Comparison of ENCODE assay signal across 9 mouse cellular contexts in the genomic region with DNA sequence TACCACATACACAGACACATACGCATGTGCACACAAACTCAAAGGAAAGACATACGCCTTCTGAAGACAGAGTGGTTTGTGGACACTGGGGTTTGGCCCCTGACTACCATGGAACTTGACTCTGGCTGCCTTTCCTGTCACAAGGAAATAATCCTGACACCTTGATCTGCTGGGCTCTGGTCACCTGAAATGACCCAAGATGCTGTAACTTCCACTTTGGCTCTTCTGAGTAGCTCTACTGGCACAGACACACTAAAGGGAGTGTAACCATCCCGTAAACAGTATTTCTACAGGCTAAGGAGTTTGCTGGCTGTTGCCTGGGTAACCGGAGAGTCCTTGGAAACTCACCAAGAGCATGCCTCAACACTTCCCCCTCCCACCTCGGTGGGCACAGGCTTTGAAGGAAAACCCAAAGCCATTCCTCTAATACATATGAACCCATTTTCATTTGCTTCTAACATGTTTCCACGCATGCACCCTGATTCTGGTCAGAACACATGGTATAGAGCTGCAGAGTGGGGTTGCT.
A peak's percentile ranks its signal among the peaks of the same experiment; 100 is the strongest.
DNase-seq lines count a peak whose midpoint lies in the region; TF ChIP-seq lines count a peak whose summit lies in the region.
"Had no signal": no experiment of that assay in that cellular context is flagged by ENCODE, and none has a peak within 500 bp of the region (broad histone marks: within the 10 kb centered on the region; RNA-seq: fewer than 3 reads in every experiment).

No protein-coding gene starts in this region.

- no peak for TF ChIP-seq POLR2A in kidney, adult 2 months (IDR thresholded peaks at IDR 0.05; ENCODE audit: low read depth, low read length)

- 68% methylated on average over 6 of the region's 6 CpGs for WGBS in kidney, adult 2 months

- peak; percentile 54 for DNase-seq in adrenal gland, adult 2 months
- no peak for DNase-seq in adrenal gland, adult 18-20 months (ENCODE audit: low spot score in 2 of 2)
- DNase-seq in kidney, adult 2 months: peak; percentile 7
- DNase-seq in kidney, adult 8-10 months: no peak
- peak; percentile 7 for DNase-seq in retina, embryonic 14.5 days (ENCODE audit: low spot score)
- no peak for DNase-seq in retina, postnatal 1 day
- DNase-seq in ovary, postnatal 36 days (ENCODE audit: low spot score): peak; percentile 34
- no peak for DNase-seq in spleen, adult 18-20 months
- DNase-seq: kidney, adult 9 months had no signal

- no peak overlapping the region for H3K27ac ChIP-seq in kidney, adult 2 months (ENCODE audit: insufficient read depth, low read depth, low read length)

- no peaks in the 10 kb centered on the region for H3K27me3 ChIP-seq in kidney, adult 2 months (replicated peaks; ENCODE audit: control insufficient read depth, insufficient read depth, low read length)

- no peaks in the 10 kb centered on the region for H3K36me3 ChIP-seq in kidney, adult 2 months (ENCODE audit: control insufficient read depth, insufficient read depth, low read length)

- H3K4me3 ChIP-seq in kidney, adult 2 months (ENCODE audit: insufficient read depth, low read depth, low read length): no peak overlapping the region

- no peaks in the 10 kb centered on the region for H3K4me1 ChIP-seq in kidney, adult 2 months (ENCODE audit: control insufficient read depth, insufficient read depth, low read length)

- no peak for TF ChIP-seq CTCF in kidney, adult 2 months (conservative IDR thresholded peaks at IDR 0.05; ENCODE audit: insufficient read depth, insufficient read length, low read depth, low read length)

Comparison
In these comparisons a context has a peak if more than half of its experiments do, and no peak if none do; other contexts are left out.
1. DNase-seq: peak in adrenal gland, adult 2 months (single experiment), kidney, adult 2 months (single experiment), retina, embryonic 14.5 days (single experiment) and ovary, postnatal 36 days (single experiment); none in adrenal gland, adult 18-20 months (0 of 2), kidney, adult 8-10 months (0 of 2), retina, postnatal 1 day (single experiment) and spleen, adult 18-20 months (0 of 2).